Mouse (Mus musculus) neural tube, embryonic 14.5 days (tissue): ENCODE measurements around the gene Blvrb. TPM values are rescaled to one million over a fixed set of nuclear protein-coding genes. Genes with fewer than 3 reads are reported as not detected.

ENCODE experiments used
- ATAC-seq: fragments of 200-750 bp; cut with Nextera tagmentation; 2 replicates; pipeline ENCODE4 v1.8.0; 2017; ENCODE audit warnings: low read depth, mild to moderate bottlenecking, moderate TSS enrichment, moderate library complexity
- H3K27ac ChIP-seq: fragments of 300-500 bp; sonication (generic); 2 replicates; pipeline ENCODE4 v1.5.1; 2014; ENCODE audit warnings: low read depth, mild to moderate bottlenecking, control low read depth, low read length, moderate library complexity, mixed read lengths
- H3K27me3 ChIP-seq: fragments of 300-500 bp; sonication (generic); 2 replicates; pipeline ENCODE4 v1.6.1; 2014; ENCODE audit warnings: low read length; ENCODE audit not compliant: control insufficient read depth, insufficient read depth
- H3K36me3 ChIP-seq: fragments of 300-500 bp; sonication (generic); 2 replicates; pipeline ENCODE4 v1.6.1; 2014; ENCODE audit warnings: low read length, mixed read lengths; ENCODE audit not compliant: control insufficient read depth, insufficient read depth
- H3K4me1 ChIP-seq: fragments of 300-500 bp; sonication (generic); 2 replicates; pipeline ENCODE4 v1.6.1; 2014; ENCODE audit warnings: low read length; ENCODE audit not compliant: control insufficient read depth, insufficient read depth
- H3K4me2 ChIP-seq: fragments of 300-500 bp; sonication (generic); 2 replicates; pipeline ENCODE4 v1.6.1; 2014; ENCODE audit warnings: mild to moderate bottlenecking, low read depth, low read length, control low read depth
- H3K4me3 ChIP-seq: fragments of 300-500 bp; sonication (generic); 2 replicates; pipeline ENCODE4 v1.5.1; 2014; ENCODE audit warnings: low read depth, low read length, control low read depth, mixed read lengths
- H3K9ac ChIP-seq: fragments of 300-500 bp; sonication (generic); replicated peaks from 2 replicates; pipeline ENCODE4 v1.6.1; 2014; ENCODE audit warnings: low read depth, mild to moderate bottlenecking, control low read depth, low read length, mixed read lengths
- H3K9me3 ChIP-seq: fragments of 300-500 bp; sonication (generic); 2 replicates; pipeline ENCODE4 v1.6.1; 2016; ENCODE audit warnings: low read length; ENCODE audit not compliant: control insufficient read depth
- WGBS: fragments of 180-500 bp; shearing (Covaris S2); extraction: QIAGEN DNeasy Blood & Tissue Kit; methylation state at CpG from one replicate; pipeline ENCODE4 v1.1.7; 2014; 5-methylcytosine and 5-hydroxymethylcytosine counted together
- polyA plus RNA-seq: library from polyadenylated mRNA; unstranded; fragments of >200 nt; fragmentation: Nextera tagmentation; extraction: Ambion mirVana; gene quantifications from 2 replicates; pipeline ENCODE4 v1.2.1, GENCODE M21; 2014

Blvrb gene
- polyA plus RNA-seq, 1 experiment from 2014 or later = 12.1 TPM

DNA sequence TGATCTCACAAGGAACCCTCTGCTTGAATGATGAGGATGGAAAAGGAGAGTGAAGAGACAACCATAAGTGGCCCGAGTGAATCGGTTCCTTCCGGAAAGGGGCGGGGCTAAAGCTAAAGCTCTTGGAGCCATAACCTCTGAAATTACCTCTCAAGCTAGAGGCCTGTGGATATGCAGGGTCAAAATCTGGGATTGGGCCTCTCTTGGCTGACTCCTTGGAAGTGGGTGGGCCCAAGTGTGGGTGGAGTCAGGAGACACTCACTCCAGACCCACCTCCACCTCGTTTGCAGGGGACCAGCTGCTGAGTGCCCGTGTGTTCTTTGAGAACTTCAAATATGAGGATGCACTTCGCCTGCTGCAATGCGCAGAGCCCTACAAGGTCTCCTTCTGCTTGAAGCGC, 67.2 kb downstream of the Blvrb start:
- WGBS = 77% methylated on average over 9 of the region's 9 CpGs
- no peak overlapping the region for H3K9ac ChIP-seq
- H3K4me2 ChIP-seq = no peak overlapping the region

More for the DNA sequence above, 67.2 kb downstream of the Blvrb start:
- Histone ChIP-seq H3K27ac (no peak overlapping the region), H3K4me1 (no peaks in the 10 kb centered on the region), H3K36me3 (no peaks in the 10 kb centered on the region), H3K9me3 (no peaks in the 10 kb centered on the region), H3K4me3 (no peak overlapping the region), H3K27me3 (no peaks in the 10 kb centered on the region)
- ATAC-seq = no peak

Other genes starting within 250 kb of the Blvrb start
- 6.6 and 7.2 TPM in 2 replicates for gene Itpkc, start 219.3 kb upstream of the Blvrb start, polyA plus RNA-seq
- gene Coq8b, start 215.0 kb upstream of the Blvrb start, polyA plus RNA-seq = 16.7 and 20.9 TPM in 2 replicates
- gene Numbl, start 189.5 kb upstream of the Blvrb start, polyA plus RNA-seq = 22.6 and 27.9 TPM in 2 replicates
- gene Ltbp4, start 110.3 kb upstream of the Blvrb start, polyA plus RNA-seq = 5.8 and 11.5 TPM in 2 replicates
- gene Shkbp1, start 92.0 kb upstream of the Blvrb start, polyA plus RNA-seq = 29.6 and 35.6 TPM in 2 replicates
- not detected in 2 replicates for gene Gm20479, start 90.6 kb upstream of the Blvrb start, polyA plus RNA-seq
- 3.9 and 5.6 TPM in 2 replicates for gene Sptbn4, start 292 bp upstream of the Blvrb start, polyA plus RNA-seq
- gene Sertad3, start 25.8 kb downstream of the Blvrb start, polyA plus RNA-seq = 5.7 and 10.0 TPM in 2 replicates
- gene Sertad1, start 38.9 kb downstream of the Blvrb start, polyA plus RNA-seq = 6.1 and 10.7 TPM in 2 replicates
- 0.43 and 1.1 TPM in 2 replicates for gene Prx, start 51.3 kb downstream of the Blvrb start, polyA plus RNA-seq
- 1.2 and 2.1 TPM in 2 replicates for gene Hipk4, start 75.3 kb downstream of the Blvrb start, polyA plus RNA-seq
- 148 and 168 TPM in 2 replicates for gene Pld3, start 105.2 kb downstream of the Blvrb start, polyA plus RNA-seq
- 27.2 TPM in 2 replicates for gene 2310022A10Rik, start 105.3 kb downstream of the Blvrb start, polyA plus RNA-seq
- 44.1 and 51.4 TPM in 2 replicates for gene Akt2, start 143.6 kb downstream of the Blvrb start, polyA plus RNA-seq
- 80.3 and 111 TPM in 2 replicates for gene Ttc9b, start 205.9 kb downstream of the Blvrb start, polyA plus RNA-seq
- gene Map3k10, start 226.6 kb downstream of the Blvrb start, polyA plus RNA-seq = 17.0 and 22.3 TPM in 2 replicates
- gene Zfp607b, start 241.4 kb downstream of the Blvrb start, polyA plus RNA-seq = 12.2 and 13.1 TPM in 2 replicates